Mouse (Mus musculus): ENCODE data around the gene Mcm2. TPM values are rescaled to one million over a fixed set of nuclear protein-coding genes. Genes with fewer than 3 reads are reported as not detected.

Mcm2 gene
- polyA plus RNA-seq, 1 experiment from 2014 or later: 39.0 TPM

DNA sequence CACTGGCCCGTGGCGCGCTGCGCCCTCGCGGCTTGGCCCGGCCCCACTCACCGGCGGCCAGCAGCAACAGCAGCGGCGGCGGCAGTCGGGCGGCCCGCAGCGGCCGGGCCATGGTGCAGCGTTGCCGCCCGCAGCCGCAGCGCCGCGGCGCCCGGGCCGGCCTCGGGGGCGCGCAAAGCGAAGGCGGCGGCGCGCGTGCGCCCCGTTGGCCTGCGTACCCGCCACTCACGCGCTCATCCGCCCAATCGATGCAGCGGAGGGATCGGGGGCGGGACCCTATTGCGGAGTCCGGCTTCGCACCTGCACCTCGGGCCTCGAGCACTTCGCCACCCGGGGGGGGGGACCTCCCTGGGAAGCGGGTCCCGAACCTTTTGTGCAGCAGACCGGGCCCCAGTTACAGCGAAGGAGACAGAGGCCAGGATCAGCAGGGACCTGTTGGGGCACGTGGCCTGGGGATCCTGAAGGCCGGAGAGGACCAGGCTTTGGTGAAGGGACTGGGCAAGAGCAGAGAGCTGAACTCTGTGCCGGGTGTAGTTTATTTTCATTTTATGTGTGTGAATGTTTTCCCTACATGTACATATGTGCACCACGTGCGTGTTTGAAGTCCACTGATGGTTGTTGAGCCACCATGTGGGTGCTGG is 23.6 kb downstream of the Mcm2 start, which contains the start of gene Podxl2:
Gene Podxl2 (minus strand): TSS at position 177 of the 641 bp plus-strand sequence.
- DNase-seq: peak; percentile 95
- H3K4me1 ChIP-seq (ENCODE audit: control insufficient read depth, insufficient read depth, low read length): peaks cover 36% of the 10 kb centered on the region
- peak within 1 kb of the TSS; percentile 97 for H3K9ac ChIP-seq (replicated peaks; ENCODE audit: low read length)
- WGBS: 6% methylated on average over 52 of the region's 63 CpGs
- H3K27ac ChIP-seq (replicated peaks; ENCODE audit: low read depth, low read length): peak within 1 kb of the TSS; percentile 95
- no peaks in the 10 kb centered on the region for H3K9me3 ChIP-seq (ENCODE audit: control insufficient read depth, low read length)
- peak within 1 kb of the TSS; percentile 93 for H3K4me2 ChIP-seq (ENCODE audit: low read length)
- peak within 1 kb of the TSS; percentile 82 for H3K4me3 ChIP-seq (replicated peaks; ENCODE audit: low read depth, low read length)
- peak; percentile 74 for ATAC-seq (ENCODE audit: low FRiP score, low TSS enrichment)
- H3K36me3 ChIP-seq (ENCODE audit: control insufficient read depth, insufficient read depth, low read length): no peaks in the 10 kb centered on the region
- H3K27me3 ChIP-seq (ENCODE audit: control insufficient read depth, insufficient read depth, low read length): no peaks in the 10 kb centered on the region

GRCm38 (mm10) chr6:88873965-88874867 is 24.4 kb downstream of the Mcm2 start:
- WGBS: 1% methylated on average over 71 of the region's 74 CpGs

GRCm38 (mm10) chr6:88872811-88873210 is 25.8 kb downstream of the Mcm2 start:
- Histone ChIP-seq H3K9ac (replicated peaks; ENCODE audit: low read length) (peak overlapping the region; percentile 97), H3K27me3 (ENCODE audit: control insufficient read depth, insufficient read depth, low read length) (no peaks in the 10 kb centered on the region), H3K36me3 (ENCODE audit: control insufficient read depth, insufficient read depth, low read length) (no peaks in the 10 kb centered on the region; the same call in 1 of the 2 replicates), H3K27ac (replicated peaks; ENCODE audit: low read depth, low read length) (peak overlapping the region; percentile 95), H3K9me3 (ENCODE audit: control insufficient read depth, low read length) (no peaks in the 10 kb centered on the region), H3K4me3 (replicated peaks; ENCODE audit: low read depth, low read length) (peak overlapping the region; percentile 82), H3K4me2 (ENCODE audit: low read length) (peak overlapping the region; percentile 93), H3K4me1 (ENCODE audit: control insufficient read depth, insufficient read depth, low read length) (peaks cover 36% of the 10 kb centered on the region)
- WGBS: 7% methylated on average over 7 of the region's 7 CpGs
- DNase-seq: peak; percentile 62
- ATAC-seq (ENCODE audit: low FRiP score, low TSS enrichment): peak; percentile 54

More at GRCm38 (mm10) chr6:88873965-88874867, 24.4 kb downstream of the Mcm2 start:
- Histone ChIP-seq H3K36me3 (ENCODE audit: control insufficient read depth, insufficient read depth, low read length) (no peaks in the 10 kb centered on the region), H3K27ac (replicated peaks; ENCODE audit: low read depth, low read length) (peak overlapping the region; percentile 95), H3K4me3 (replicated peaks; ENCODE audit: low read depth, low read length) (peak overlapping the region; percentile 82), H3K27me3 (ENCODE audit: control insufficient read depth, insufficient read depth, low read length) (no peaks in the 10 kb centered on the region), H3K9me3 (ENCODE audit: control insufficient read depth, low read length) (no peaks in the 10 kb centered on the region), H3K9ac (replicated peaks; ENCODE audit: low read length) (peak overlapping the region; percentile 97), H3K4me1 (ENCODE audit: control insufficient read depth, insufficient read depth, low read length) (peaks cover 36% of the 10 kb centered on the region), H3K4me2 (ENCODE audit: low read length) (peak overlapping the region; percentile 93)
- DNase-seq: peak; percentile 75
- ATAC-seq (ENCODE audit: low FRiP score, low TSS enrichment): peak; percentile 64

DNA sequence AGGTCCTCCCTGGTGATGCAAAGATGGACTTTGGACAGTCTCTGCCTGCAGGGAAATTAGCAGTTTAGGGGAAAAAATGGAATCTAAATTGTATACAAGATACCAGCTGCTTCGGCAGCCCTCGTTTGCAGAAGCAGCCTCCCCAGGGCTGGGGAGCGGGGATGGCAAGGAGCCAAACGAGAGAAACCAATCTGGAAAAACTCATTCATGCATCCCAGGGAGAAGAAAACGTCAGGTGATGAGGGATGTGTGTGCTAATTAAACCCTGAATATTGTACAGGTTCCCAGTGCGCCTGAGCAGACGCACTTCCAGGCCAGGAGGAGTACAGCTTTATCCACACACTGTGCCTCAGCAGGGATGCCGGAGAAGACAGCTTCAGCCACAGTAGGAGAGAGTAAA is 27.0 kb downstream of the Mcm2 start:
- peaks cover 36% of the 10 kb centered on the region for H3K4me1 ChIP-seq (ENCODE audit: control insufficient read depth, insufficient read depth, low read length)

GRCm38 (mm10) chr6:88870594-88870993 is 28.0 kb downstream of the Mcm2 start:
- WGBS: 43% methylated on average over 4 of the region's 4 CpGs
- Histone ChIP-seq H3K27ac (replicated peaks; ENCODE audit: low read depth, low read length) (no peak overlapping the region), H3K4me2 (ENCODE audit: low read length) (no peak overlapping the region), H3K4me1 (ENCODE audit: control insufficient read depth, insufficient read depth, low read length) (peaks cover 36% of the 10 kb centered on the region), H3K36me3 (ENCODE audit: control insufficient read depth, insufficient read depth, low read length) (peaks cover 11% of the 10 kb centered on the region), H3K4me3 (replicated peaks; ENCODE audit: low read depth, low read length) (no peak overlapping the region), H3K27me3 (ENCODE audit: control insufficient read depth, insufficient read depth, low read length) (no peaks in the 10 kb centered on the region), H3K9me3 (ENCODE audit: control insufficient read depth, low read length) (no peaks in the 10 kb centered on the region), H3K9ac (replicated peaks; ENCODE audit: low read length) (no peak overlapping the region)
- DNase-seq (no peak), ATAC-seq (ENCODE audit: low FRiP score, low TSS enrichment) (no peak)

More for the DNA sequence above, 27.0 kb downstream of the Mcm2 start:
- Histone ChIP-seq H3K36me3 (ENCODE audit: control insufficient read depth, insufficient read depth, low read length) (peaks cover 8% of the 10 kb centered on the region), H3K9me3 (ENCODE audit: control insufficient read depth, low read length) (no peaks in the 10 kb centered on the region), H3K9ac (replicated peaks; ENCODE audit: low read length) (no peak overlapping the region), H3K4me3 (replicated peaks; ENCODE audit: low read depth, low read length) (peak overlapping the region; percentile 19; the same call in 1 of the 2 replicates), H3K4me2 (ENCODE audit: low read length) (peak overlapping the region; percentile 93), H3K27ac (replicated peaks; ENCODE audit: low read depth, low read length) (peak overlapping the region; percentile 95; the same call in 1 of the 2 replicates), H3K27me3 (ENCODE audit: control insufficient read depth, insufficient read depth, low read length) (no peaks in the 10 kb centered on the region)
- ATAC-seq (ENCODE audit: low FRiP score, low TSS enrichment) (no peak; the same call in 1 of the 2 replicates), DNase-seq (peak; percentile 81)
- WGBS: 25% methylated on average over 8 of the region's 8 CpGs

GRCm38 (mm10) chr6:88869459-88869858 is 29.1 kb downstream of the Mcm2 start:
- Histone ChIP-seq H3K27me3 (ENCODE audit: control insufficient read depth, insufficient read depth, low read length) (no peaks in the 10 kb centered on the region), H3K9me3 (ENCODE audit: control insufficient read depth, low read length) (no peaks in the 10 kb centered on the region), H3K9ac (replicated peaks; ENCODE audit: low read length) (no peak overlapping the region), H3K36me3 (ENCODE audit: control insufficient read depth, insufficient read depth, low read length) (peaks cover 20% of the 10 kb centered on the region), H3K27ac (replicated peaks; ENCODE audit: low read depth, low read length) (no peak overlapping the region), H3K4me1 (ENCODE audit: control insufficient read depth, insufficient read depth, low read length) (peaks cover 34% of the 10 kb centered on the region), H3K4me3 (replicated peaks; ENCODE audit: low read depth, low read length) (no peak overlapping the region), H3K4me2 (ENCODE audit: low read length) (no peak overlapping the region)
- 80% methylated on average over 7 of the region's 7 CpGs for WGBS
- DNase-seq: no peak
- ATAC-seq (ENCODE audit: low FRiP score, low TSS enrichment): no peak

- WGBS: 84% methylated on average over 7 of the region's 7 CpGs
- Histone ChIP-seq H3K9me3 (ENCODE audit: control insufficient read depth, low read length) (no peaks in the 10 kb centered on the region), H3K4me2 (ENCODE audit: low read length) (no peak overlapping the region), H3K36me3 (ENCODE audit: control insufficient read depth, insufficient read depth, low read length) (peaks cover 56% of the 10 kb centered on the region), H3K4me1 (ENCODE audit: control insufficient read depth, insufficient read depth, low read length) (peaks cover 6% of the 10 kb centered on the region), H3K9ac (replicated peaks; ENCODE audit: low read length) (no peak overlapping the region), H3K27me3 (ENCODE audit: control insufficient read depth, insufficient read depth, low read length) (no peaks in the 10 kb centered on the region), H3K4me3 (replicated peaks; ENCODE audit: low read depth, low read length) (no peak overlapping the region), H3K27ac (replicated peaks; ENCODE audit: low read depth, low read length) (no peak overlapping the region)
- no peak for DNase-seq
- no peak for ATAC-seq (ENCODE audit: low FRiP score, low TSS enrichment)
Measured at GRCm38 (mm10) chr6:88865704-88866103, 32.9 kb downstream of the Mcm2 start.

- H3K27me3 ChIP-seq (ENCODE audit: control insufficient read depth, insufficient read depth, low read length): no peaks in the 10 kb centered on the region
- H3K4me1 ChIP-seq (ENCODE audit: control insufficient read depth, insufficient read depth, low read length): no peaks in the 10 kb centered on the region
- no peak overlapping the region for H3K27ac ChIP-seq (replicated peaks; ENCODE audit: low read depth, low read length)
- H3K4me2 ChIP-seq (ENCODE audit: low read length): no peak overlapping the region
- 17% methylated on average over 2 of the region's 2 CpGs for WGBS
- no peak overlapping the region for H3K9ac ChIP-seq (replicated peaks; ENCODE audit: low read length)
- H3K36me3 ChIP-seq (ENCODE audit: control insufficient read depth, insufficient read depth, low read length): peaks cover 91% of the 10 kb centered on the region
- H3K9me3 ChIP-seq (ENCODE audit: control insufficient read depth, low read length): no peaks in the 10 kb centered on the region
- no peak for ATAC-seq (ENCODE audit: low FRiP score, low TSS enrichment)
- no peak overlapping the region for H3K4me3 ChIP-seq (replicated peaks; ENCODE audit: low read depth, low read length)
- peak; percentile 67 for DNase-seq
Measured at GRCm38 (mm10) chr6:88860914-88861313, 37.7 kb downstream of the Mcm2 start.
